ENCODE assay signal across 19 mouse cellular contexts in genomic region chr17:60267247-60268216, GRCm38 (mm10).
DNase-seq lines count a peak whose midpoint lies in the region; ATAC-seq and TF ChIP-seq lines count a peak whose summit lies in the region.
"Had no signal": no experiment of that assay in that cellular context is flagged by ENCODE, and none has a peak within 500 bp of the region (broad histone marks: within the 10 kb centered on the region; RNA-seq: fewer than 3 reads in every experiment).

No protein-coding gene starts in this region.

- no peaks in the 10 kb centered on the region for H3K27me3 ChIP-seq in hindbrain, embryonic 14.5 days (ENCODE audit: control insufficient read depth, insufficient read depth, low read length)
- no peaks in the 10 kb centered on the region for H3K27me3 ChIP-seq in hindbrain, postnatal 0 days (ENCODE audit: insufficient read depth, low read length)
- H3K27me3 ChIP-seq in forebrain, embryonic 13.5 days: no peaks in the 10 kb centered on the region
- no peaks in the 10 kb centered on the region for H3K27me3 ChIP-seq in forebrain, postnatal 0 days (ENCODE audit: insufficient read depth, low read length)
- no peaks in the 10 kb centered on the region for H3K27me3 ChIP-seq in kidney, embryonic 16.5 days (ENCODE audit: insufficient read depth, low read length)
- H3K27me3 ChIP-seq: embryonic facial prominence, embryonic 13.5 days; heart, embryonic 15.5 days had no signal

- no peaks in the 10 kb centered on the region for H3K4me1 ChIP-seq in hindbrain, embryonic 14.5 days (replicated peaks; ENCODE audit: control insufficient read depth, insufficient read depth, low read length)
- H3K4me1 ChIP-seq in hindbrain, postnatal 0 days (ENCODE audit: insufficient read depth, low read length): no peaks in the 10 kb centered on the region
- H3K4me1 ChIP-seq in forebrain, embryonic 13.5 days: no peaks in the 10 kb centered on the region
- no peaks in the 10 kb centered on the region for H3K4me1 ChIP-seq in forebrain, postnatal 0 days (ENCODE audit: insufficient read depth)
- H3K4me1 ChIP-seq in kidney, embryonic 16.5 days (ENCODE audit: insufficient read depth, low read length): no peaks in the 10 kb centered on the region
- H3K4me1 ChIP-seq: embryonic facial prominence, embryonic 13.5 days; heart, embryonic 15.5 days; limb, embryonic 10.5 days had no signal

- no peaks in the 10 kb centered on the region for H3K36me3 ChIP-seq in hindbrain, embryonic 14.5 days (replicated peaks; ENCODE audit: control insufficient read depth, insufficient read depth)
- no peaks in the 10 kb centered on the region for H3K36me3 ChIP-seq in hindbrain, postnatal 0 days (ENCODE audit: insufficient read depth, low read length)
- H3K36me3 ChIP-seq in forebrain, embryonic 13.5 days (ENCODE audit: poor library complexity, severe bottlenecking): no peaks in the 10 kb centered on the region
- no peaks in the 10 kb centered on the region for H3K36me3 ChIP-seq in forebrain, postnatal 0 days (ENCODE audit: insufficient read depth)
- H3K36me3 ChIP-seq in kidney, embryonic 16.5 days (ENCODE audit: insufficient read depth, low read length): no peaks in the 10 kb centered on the region
- H3K36me3 ChIP-seq: embryonic facial prominence, embryonic 13.5 days; heart, embryonic 15.5 days; limb, embryonic 10.5 days had no signal

- peak overlapping the region; percentile 38 for H3K4me2 ChIP-seq in hindbrain, embryonic 14.5 days (replicated peaks)
- H3K4me2 ChIP-seq in hindbrain, postnatal 0 days (ENCODE audit: low read depth, low read length): no peak overlapping the region
- H3K4me2 ChIP-seq in forebrain, embryonic 13.5 days: peak overlapping the region; percentile 20; the same call in 1 of the 2 replicates
- peak overlapping the region; percentile 18; the same call in 1 of the 2 replicates for H3K4me2 ChIP-seq in forebrain, postnatal 0 days (ENCODE audit: low read depth)
- H3K4me2 ChIP-seq in kidney, embryonic 16.5 days (replicated peaks; ENCODE audit: low read depth, low read length): no peak overlapping the region
- H3K4me2 ChIP-seq: embryonic facial prominence, embryonic 13.5 days; heart, embryonic 15.5 days had no signal

- no peak overlapping the region for H3K27ac ChIP-seq in hindbrain, embryonic 14.5 days
- no peak overlapping the region for H3K27ac ChIP-seq in hindbrain, postnatal 0 days
- H3K27ac ChIP-seq in forebrain, embryonic 13.5 days: no peak overlapping the region
- no peak overlapping the region for H3K27ac ChIP-seq in forebrain, postnatal 0 days (ENCODE audit: low read depth, low read length)
- H3K27ac ChIP-seq in kidney, embryonic 16.5 days (ENCODE audit: low read length): no peak overlapping the region
- H3K27ac ChIP-seq: embryonic facial prominence, embryonic 13.5 days; heart, adult 2 months; heart, embryonic 15.5 days; limb, embryonic 10.5 days had no signal

- no peak for ATAC-seq in hindbrain, embryonic 14.5 days (ENCODE audit: low FRiP score)
- no peak for ATAC-seq in hindbrain, postnatal 0 days
- ATAC-seq in forebrain, embryonic 13.5 days: peak; percentile 84
- peak; percentile 32; the same call in 1 of the 2 replicates for ATAC-seq in forebrain, postnatal 0 days
- no peak for ATAC-seq in kidney, embryonic 16.5 days (ENCODE audit: low FRiP score, low TSS enrichment)
- ATAC-seq: intestine, embryonic 16.5 days; liver, postnatal 0 days had no signal

- H3K4me3 ChIP-seq in hindbrain, embryonic 14.5 days (replicated peaks; ENCODE audit: low read length): no peak overlapping the region
- H3K4me3 ChIP-seq in hindbrain, postnatal 0 days (ENCODE audit: low read length): no peak overlapping the region
- H3K4me3 ChIP-seq in forebrain, embryonic 13.5 days: no peak overlapping the region
- H3K4me3 ChIP-seq in forebrain, postnatal 0 days (ENCODE audit: low read depth, low read length): peak overlapping the region; percentile 17; the same call in 1 of the 2 replicates
- no peak overlapping the region for H3K4me3 ChIP-seq in kidney, embryonic 16.5 days (ENCODE audit: low read length)
- H3K4me3 ChIP-seq: embryonic facial prominence, embryonic 13.5 days; heart, adult 2 months; heart, embryonic 15.5 days; limb, embryonic 10.5 days had no signal

- no peak for TF ChIP-seq CTCF in hindbrain, postnatal 0 days (IDR thresholded peaks at IDR 0.05; ENCODE audit: low read depth)
- no peak for TF ChIP-seq CTCF in forebrain, postnatal 0 days (IDR thresholded peaks at IDR 0.05; ENCODE audit: low read depth)

- H3K9me3 ChIP-seq in hindbrain, embryonic 14.5 days (ENCODE audit: control insufficient read depth, low read length): no peaks in the 10 kb centered on the region
- no peaks in the 10 kb centered on the region for H3K9me3 ChIP-seq in hindbrain, postnatal 0 days (ENCODE audit: low read length)
- H3K9me3 ChIP-seq in forebrain, embryonic 13.5 days (replicated peaks): no peaks in the 10 kb centered on the region
- no peaks in the 10 kb centered on the region for H3K9me3 ChIP-seq in forebrain, postnatal 0 days (ENCODE audit: low read length)
- no peaks in the 10 kb centered on the region for H3K9me3 ChIP-seq in kidney, embryonic 16.5 days (ENCODE audit: low read length)
- H3K9me3 ChIP-seq: embryonic facial prominence, embryonic 13.5 days; heart, embryonic 15.5 days; limb, embryonic 10.5 days had no signal

- WGBS in hindbrain, embryonic 14.5 days: 59% methylated on average over 12 of the region's 12 CpGs
- WGBS in hindbrain, postnatal 0 days: 61% methylated on average over 12 of the region's 12 CpGs
- WGBS in forebrain, embryonic 13.5 days: 29% methylated on average over 12 of the region's 12 CpGs
- WGBS in forebrain, postnatal 0 days: 18% methylated on average over 12 of the region's 12 CpGs
- 77% methylated on average over 12 of the region's 12 CpGs for WGBS in kidney, embryonic 16.5 days

- no peak for DNase-seq in hindbrain, embryonic 14.5 days (ENCODE audit: low spot score)
- DNase-seq in hindbrain, postnatal 0 days (ENCODE audit: low spot score): no peak
- peak; percentile 41 for DNase-seq in forebrain, postnatal 0 days
- peak; percentile 65 for DNase-seq in retina, embryonic 14.5 days (ENCODE audit: low spot score)
- no peak for DNase-seq in urinary bladder, postnatal 25 days (ENCODE audit: low spot score)
- DNase-seq: cerebellum, adult 8-10 months; gastrocnemius, postnatal 14 days; heart, adult 2 months; heart, postnatal 4 days; liver, postnatal 0 days; lung, postnatal 14 days; right cerebral cortex, adult 18-20 months; thymus, postnatal 25 days had no signal

- H3K9ac ChIP-seq in hindbrain, embryonic 14.5 days: no peak overlapping the region
- H3K9ac ChIP-seq in hindbrain, postnatal 0 days (replicated peaks; ENCODE audit: low read length): no peak overlapping the region
- H3K9ac ChIP-seq in forebrain, embryonic 13.5 days: no peak overlapping the region
- no peak overlapping the region for H3K9ac ChIP-seq in forebrain, postnatal 0 days
- no peak overlapping the region for H3K9ac ChIP-seq in kidney, embryonic 16.5 days (replicated peaks; ENCODE audit: low read length)
- H3K9ac ChIP-seq: embryonic facial prominence, embryonic 13.5 days; heart, embryonic 15.5 days; liver, postnatal 0 days had no signal

Comparison
In these comparisons a context has a peak if more than half of its experiments do, and no peak if none do; other contexts are left out.
1. H3K4me2 ChIP-seq: peak in hindbrain, embryonic 14.5 days (single experiment), forebrain, embryonic 13.5 days (single experiment) and forebrain, postnatal 0 days (single experiment); none in hindbrain, postnatal 0 days (single experiment) and kidney, embryonic 16.5 days (single experiment).
2. ATAC-seq: peak in forebrain, embryonic 13.5 days (single experiment) and forebrain, postnatal 0 days (single experiment); none in hindbrain, embryonic 14.5 days (single experiment), hindbrain, postnatal 0 days (single experiment) and kidney, embryonic 16.5 days (single experiment).
3. DNase-seq: peak in forebrain, postnatal 0 days (single experiment) and retina, embryonic 14.5 days (single experiment); none in hindbrain, embryonic 14.5 days (single experiment), hindbrain, postnatal 0 days (single experiment) and urinary bladder, postnatal 25 days (single experiment).